Mouse (Mus musculus) erythroblast, embryonic 14.5 days (primary cell): ENCODE measurements around the gene Tdrd12.

Experiments used
- GATA1 ChIP-seq: IDR thresholded peaks from 2 replicates; pipeline ENCODE4 v1.6.1; 2012; ENCODE audit warnings: low read length, inconsistent platforms, mixed read lengths
- TAL1 ChIP-seq: IDR thresholded peaks from 3 replicates; pipeline ENCODE4 v1.6.1; 2012; ENCODE audit warnings: low read length, inconsistent platforms, mixed read lengths

DNA sequence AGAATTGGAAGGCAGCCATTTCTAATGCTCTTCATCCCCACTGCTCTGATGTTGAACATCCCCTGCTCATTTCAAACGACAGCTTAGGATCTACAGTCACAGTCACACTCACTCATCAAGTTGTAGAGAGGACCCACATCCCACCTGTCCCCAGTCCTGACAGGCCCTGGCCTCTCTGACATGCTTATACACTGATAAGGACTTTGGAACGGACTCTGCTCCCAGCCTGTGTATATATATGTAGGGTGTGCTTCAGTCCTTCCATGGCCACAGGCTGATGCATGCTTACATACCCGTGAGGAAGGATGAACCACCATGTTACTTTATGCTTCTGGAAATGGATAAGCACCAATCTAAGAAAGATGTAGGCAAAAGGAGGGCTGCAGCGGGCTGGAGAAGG is 76.6 kb downstream of the Tdrd12 start:
- TF ChIP-seq TAL1 (no peak), GATA1 (no peak)
